Mouse (Mus musculus) stomach, postnatal 0 days (tissue): Measurements from ENCODE around the gene Eif3i. TPM values are rescaled to one million over a fixed set of nuclear protein-coding genes. Genes with fewer than 3 reads are reported as not detected.
A peak's percentile ranks its signal among the peaks of the same experiment; 100 is the strongest.

Source experiments
- ATAC-seq: fragments of 200-750 bp; cut with Nextera tagmentation; 2 replicates; pipeline ENCODE4 v1.8.0; 2017; ENCODE audit not compliant: low FRiP score, low TSS enrichment
- DNase-seq: peaks from one replicate; pipeline ENCODE4 v3.0.0-alpha.2; 2016; ENCODE audit warnings: low spot score
- H3K27ac ChIP-seq: fragments of 300-500 bp; sonication (generic); replicated peaks from 2 replicates; pipeline ENCODE4 v1.5.1; 2014; ENCODE audit warnings: mild to moderate bottlenecking, control low read depth
- H3K27me3 ChIP-seq: fragments of 300-500 bp; sonication (generic); 2 replicates; pipeline ENCODE4 v1.6.1; 2014; ENCODE audit warnings: low read length; ENCODE audit not compliant: control insufficient read depth, insufficient read depth
- H3K36me3 ChIP-seq: fragments of 300-500 bp; sonication (generic); 2 replicates; pipeline ENCODE4 v1.6.1; 2014; ENCODE audit warnings: low read length, mixed read lengths; ENCODE audit not compliant: control insufficient read depth, insufficient read depth
- H3K4me1 ChIP-seq: fragments of 300-500 bp; sonication (generic); replicated peaks from 2 replicates; pipeline ENCODE4 v1.6.1; 2014; ENCODE audit warnings: antibody characterized with exemption; ENCODE audit not compliant: control insufficient read depth, insufficient read depth
- H3K4me2 ChIP-seq: fragments of 300-500 bp; sonication (generic); replicated peaks from 2 replicates; pipeline ENCODE4 v1.6.1; 2014; ENCODE audit warnings: low read depth, mild to moderate bottlenecking, control low read depth, moderate library complexity
- H3K4me3 ChIP-seq: fragments of 300-500 bp; sonication (generic); 2 replicates; pipeline ENCODE4 v1.5.1; 2014; ENCODE audit warnings: low read depth, low read length, control low read depth
- H3K9ac ChIP-seq: fragments of 300-500 bp; sonication (generic); 2 replicates; pipeline ENCODE4 v1.6.1; 2014; ENCODE audit warnings: mild to moderate bottlenecking, low read length, control low read depth, mixed read lengths
- H3K9me3 ChIP-seq: fragments of 300-500 bp; sonication (generic); 2 replicates; pipeline ENCODE4 v1.6.1; 2016; ENCODE audit warnings: low read length; ENCODE audit not compliant: control insufficient read depth
- CTCF ChIP-seq: IDR thresholded peaks from 2 replicates; pipeline ENCODE4 v1.5.1; 2016; ENCODE audit warnings: antibody characterized with exemption, low read depth, mild to moderate bottlenecking, moderate library complexity
- EP300 ChIP-seq: optimal IDR thresholded peaks from 2 replicates; pipeline ENCODE3; 2016; ENCODE audit warnings: antibody characterized with exemption
- WGBS: fragments of 180-500 bp; shearing (Covaris S2); extraction: QIAGEN DNeasy Blood & Tissue Kit; methylation state at CpG from one replicate; pipeline ENCODE4 v1.1.7; 2014; 5-methylcytosine and 5-hydroxymethylcytosine counted together
- polyA plus RNA-seq: library from polyadenylated mRNA; unstranded; fragments of >200 nt; fragmentation: Nextera tagmentation; extraction: Ambion mirVana; gene quantifications from 2 replicates; pipeline ENCODE4 v1.2.1, GENCODE M21; 2015

Gene Eif3i
- polyA plus RNA-seq, 1 experiment from 2014 or later = 230 TPM

DNA sequence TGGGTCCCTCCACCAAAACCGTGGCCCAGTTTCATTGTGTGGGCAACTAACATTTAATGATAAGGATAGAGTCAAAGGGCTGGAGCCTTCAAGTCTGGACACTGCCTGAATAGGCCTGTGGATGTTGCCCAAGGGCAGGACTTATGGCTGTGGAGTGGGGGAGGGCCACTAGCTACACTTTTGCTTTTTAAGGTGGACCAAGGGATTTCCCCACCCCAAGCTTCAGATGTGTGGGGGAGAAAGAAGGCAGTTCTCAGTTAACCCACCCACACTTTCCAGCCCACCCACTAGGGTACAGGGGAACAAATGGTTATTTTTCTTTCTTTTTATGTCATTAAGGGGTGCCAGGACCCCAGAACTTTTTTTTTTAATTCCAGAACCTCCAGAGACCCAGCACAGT lies 16.1 kb downstream of the Eif3i start:
- DNase-seq = no peak

DNA sequence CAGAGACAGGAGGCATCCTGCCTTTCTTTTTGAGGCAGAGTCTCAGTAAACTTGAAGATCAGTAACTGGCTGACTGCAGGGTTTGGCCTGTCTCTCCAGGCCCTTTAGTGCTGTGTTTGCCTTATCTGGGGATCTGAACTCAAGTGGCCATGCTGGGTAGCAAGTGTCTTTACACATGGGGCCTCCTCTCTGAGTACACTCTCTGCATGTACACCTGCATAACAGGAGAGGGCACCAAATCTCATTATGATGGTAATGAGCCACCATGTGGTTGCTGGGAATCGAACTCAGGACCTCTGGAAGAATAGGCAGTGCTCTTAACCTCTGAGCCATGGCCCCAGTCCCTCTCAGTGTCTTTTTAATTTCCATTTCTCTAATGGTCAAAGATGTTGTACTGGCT lies 18.2 kb downstream of the Eif3i start:
- no peak overlapping the region for H3K27ac ChIP-seq
- TF ChIP-seq CTCF (0 out of 2 replicates have a peak, but pooled peaks have one; percentile 13), EP300 (no peak)
- no peak for DNase-seq
- no peaks in the 10 kb centered on the region for H3K9me3 ChIP-seq
- H3K9ac ChIP-seq = no peak overlapping the region
- no peak for ATAC-seq
- no peak overlapping the region for H3K4me3 ChIP-seq
- no peak overlapping the region for H3K4me2 ChIP-seq
- H3K27me3 ChIP-seq = no peaks in the 10 kb centered on the region
- no peaks in the 10 kb centered on the region for H3K36me3 ChIP-seq
- WGBS = 90% methylated on average over 1 of the region's 1 CpGs
- H3K4me1 ChIP-seq = 0 out of 2 replicates have a peak, but pooled peaks cover 3% of the 10 kb centered on the region

More for the DNA sequence above, 16.1 kb downstream of the Eif3i start:
- H3K9me3 ChIP-seq = no peaks in the 10 kb centered on the region
- 66% methylated on average over 1 of the region's 1 CpGs for WGBS
- H3K4me2 ChIP-seq = peak overlapping the region; percentile 69
- TF ChIP-seq EP300 (no peak), CTCF (no peak)
- H3K9ac ChIP-seq = peak overlapping the region; percentile 63
- H3K27me3 ChIP-seq = no peaks in the 10 kb centered on the region
- H3K4me1 ChIP-seq = 0 out of 2 replicates have a peak, but pooled peaks cover 3% of the 10 kb centered on the region
- no peaks in the 10 kb centered on the region for H3K36me3 ChIP-seq
- peak overlapping the region; percentile 78 for H3K27ac ChIP-seq
- H3K4me3 ChIP-seq = peak overlapping the region; percentile 43
- no peak for ATAC-seq

DNA sequence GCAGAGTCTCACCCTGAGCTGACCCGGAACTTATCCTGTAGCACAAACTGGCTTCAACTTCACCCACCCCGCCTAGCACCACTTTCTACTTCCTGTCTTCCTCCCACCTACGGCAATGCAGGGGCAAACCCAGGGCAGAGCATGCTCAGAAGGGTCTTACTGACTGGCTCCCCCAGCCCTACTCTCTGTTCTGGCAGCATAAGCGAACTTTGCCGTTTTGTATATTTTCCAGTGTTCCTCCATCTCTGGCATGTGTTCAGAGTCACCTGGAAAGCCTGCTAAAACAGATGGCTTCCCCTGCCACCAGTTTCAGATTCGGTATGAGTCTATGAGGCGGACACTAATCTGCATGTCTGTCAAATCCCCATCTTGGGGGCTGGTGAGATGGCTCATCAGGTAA lies 20.1 kb downstream of the Eif3i start:
- no peaks in the 10 kb centered on the region for H3K9me3 ChIP-seq
- ATAC-seq (no peak), DNase-seq (no peak)
- TF ChIP-seq CTCF (no peak), EP300 (no peak)
- H3K4me3 ChIP-seq = no peak overlapping the region
- H3K27ac ChIP-seq = no peak overlapping the region
- no peaks in the 10 kb centered on the region for H3K27me3 ChIP-seq
- H3K36me3 ChIP-seq = no peaks in the 10 kb centered on the region
- no peak overlapping the region for H3K4me2 ChIP-seq
- WGBS = 55% methylated on average over 7 of the region's 7 CpGs
- H3K9ac ChIP-seq = no peak overlapping the region
- H3K4me1 ChIP-seq = 0 out of 2 replicates have a peak, but pooled peaks cover 3% of the 10 kb centered on the region

DNA sequence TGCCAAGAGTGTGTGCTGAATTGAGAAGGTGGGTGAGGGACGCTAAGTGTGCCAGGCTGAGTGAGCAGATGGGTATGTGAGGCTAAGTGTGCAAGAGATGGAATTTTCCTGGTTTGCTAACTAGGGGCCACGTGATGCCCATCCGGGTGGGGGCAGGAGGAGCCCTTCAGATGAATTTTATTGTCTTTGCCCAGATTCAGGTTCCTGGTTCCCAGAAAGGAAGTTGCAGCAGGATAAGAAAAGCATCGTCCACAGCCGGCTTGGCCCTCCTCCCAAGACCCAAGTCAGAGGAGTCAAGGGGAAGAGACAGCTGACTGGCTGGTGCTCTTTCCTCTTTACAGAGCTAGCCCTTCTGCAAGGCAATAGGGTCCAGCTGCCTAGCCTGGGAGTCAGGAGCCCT lies 22.0 kb downstream of the Eif3i start, which contains the start of gene Fam167b:
Fam167b (minus strand) TSS at position 84 of the 400 bp plus-strand sequence.
- no peak for ATAC-seq
- Histone ChIP-seq H3K27me3 (no peaks in the 10 kb centered on the region), H3K9ac (no peak within 1 kb of the TSS), H3K36me3 (no peaks in the 10 kb centered on the region), H3K9me3 (no peaks in the 10 kb centered on the region), H3K27ac (no peak within 1 kb of the TSS), H3K4me1 (no peaks in the 10 kb centered on the region), H3K4me2 (no peak within 1 kb of the TSS), H3K4me3 (no peak within 1 kb of the TSS)
- 79% methylated on average over 5 of the region's 5 CpGs for WGBS
- TF ChIP-seq CTCF (no peak), EP300 (no peak)
- DNase-seq = no peak

DNA sequence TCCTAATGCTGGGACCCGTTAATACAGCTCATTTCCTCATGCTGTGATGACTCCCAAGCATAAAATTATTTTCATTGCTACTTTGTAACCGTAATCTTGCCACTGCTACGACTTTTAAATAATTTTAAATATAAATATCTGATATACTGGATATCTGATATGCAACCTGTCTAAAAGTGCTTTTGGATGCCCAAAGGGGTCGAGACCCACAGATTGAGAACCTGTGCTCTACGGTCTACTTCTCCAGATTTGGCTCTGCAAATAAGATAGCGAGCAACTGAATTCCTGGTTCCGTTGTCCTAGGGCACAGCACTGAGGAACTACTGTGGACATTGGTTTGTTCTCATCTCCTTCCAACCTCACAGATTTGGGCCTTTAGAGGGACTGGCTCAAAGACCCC lies 22.8 kb downstream of the Eif3i start:
- Histone ChIP-seq H3K9ac (no peak overlapping the region), H3K36me3 (no peaks in the 10 kb centered on the region), H3K4me3 (no peak overlapping the region), H3K4me1 (no peaks in the 10 kb centered on the region), H3K27ac (no peak overlapping the region), H3K4me2 (no peak overlapping the region), H3K9me3 (no peaks in the 10 kb centered on the region), H3K27me3 (no peaks in the 10 kb centered on the region)
- ATAC-seq (no peak), DNase-seq (no peak)
- TF ChIP-seq CTCF (no peak), EP300 (no peak)
- 80% methylated on average over 7 of the region's 7 CpGs for WGBS

DNA sequence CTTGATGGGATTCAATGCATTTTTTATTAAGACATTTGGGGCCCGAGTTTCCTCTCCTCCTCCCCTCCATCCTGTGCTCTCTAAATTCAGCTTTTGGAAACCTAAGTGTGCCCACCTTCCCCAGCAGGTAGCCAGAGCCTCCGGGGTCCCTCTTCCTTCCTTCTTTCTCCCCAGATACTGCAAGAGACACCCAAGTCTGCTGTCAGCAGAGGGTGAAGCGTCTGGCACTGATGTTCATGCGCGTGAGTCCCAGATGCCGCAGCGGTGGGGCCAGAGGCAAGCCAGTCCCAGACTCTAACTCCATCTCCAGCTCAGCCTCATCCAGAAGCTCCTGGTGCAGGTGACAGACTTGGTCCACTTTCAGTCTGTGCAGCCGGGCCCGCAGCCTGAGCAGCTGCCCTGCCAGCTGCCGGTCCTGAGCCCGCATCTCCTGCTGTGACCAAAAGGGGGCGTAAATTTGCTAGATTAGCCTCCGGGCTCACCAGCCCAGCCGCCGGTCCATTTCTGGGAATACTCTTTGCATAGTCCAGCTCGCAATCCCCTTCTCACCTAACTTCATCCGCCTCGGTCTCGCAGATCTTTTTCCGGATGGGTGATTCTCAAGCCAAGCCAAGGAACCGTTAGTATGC lies 23.5 kb downstream of the Eif3i start:
- H3K27me3 ChIP-seq = no peaks in the 10 kb centered on the region
- no peaks in the 10 kb centered on the region for H3K4me1 ChIP-seq
- TF ChIP-seq EP300 (no peak), CTCF (peak; percentile 74)
- DNase-seq = peak; percentile 77
- 36% methylated on average over 21 of the region's 21 CpGs for WGBS
- H3K27ac ChIP-seq = no peak overlapping the region
- H3K9ac ChIP-seq = peak overlapping the region; percentile 23; the same call in 1 of the 2 replicates
- no peaks in the 10 kb centered on the region for H3K9me3 ChIP-seq
- peak; percentile 59 for ATAC-seq
- H3K36me3 ChIP-seq = no peaks in the 10 kb centered on the region
- H3K4me2 ChIP-seq = no peak overlapping the region
- no peak overlapping the region for H3K4me3 ChIP-seq
